Mouse (Mus musculus) erythroid progenitor cell, adult 5-6 weeks (primary cell): Measurements from ENCODE around the gene Dgcr8. TPM values are rescaled to one million over a fixed set of nuclear protein-coding genes. Genes with fewer than 3 reads are reported as not detected.
A peak's percentile ranks its signal among the peaks of the same experiment; 100 is the strongest.

Experiments
- ATAC-seq: replicated peaks from 2 replicates; pipeline ENCODE4 v1.8.0; 2016; ENCODE audit warnings: moderate number of reproducible peaks, mild to moderate bottlenecking, moderate TSS enrichment, inconsistent platforms; ENCODE audit not compliant: poor library complexity, low FRiP score, severe bottlenecking
- total RNA-seq, 2 experiments: library from RNA; stranded (forward) in 1 of 2; stranded (reverse) in 1 of 2; fragments of 150-400 nt in 1 of 2; fragments of 186-747, 209-891 nt in 1 of 2; gene quantifications; 2 replicates each; pipeline versions ENCODE4 v1.2.3 to v1.2.4; 2015 to 2017; ENCODE audit warnings: low replicate concordance in 2 of 2

Gene Dgcr8
- total RNA-seq, 2 experiments from 2014 or later: 133 to 138 TPM

DNA sequence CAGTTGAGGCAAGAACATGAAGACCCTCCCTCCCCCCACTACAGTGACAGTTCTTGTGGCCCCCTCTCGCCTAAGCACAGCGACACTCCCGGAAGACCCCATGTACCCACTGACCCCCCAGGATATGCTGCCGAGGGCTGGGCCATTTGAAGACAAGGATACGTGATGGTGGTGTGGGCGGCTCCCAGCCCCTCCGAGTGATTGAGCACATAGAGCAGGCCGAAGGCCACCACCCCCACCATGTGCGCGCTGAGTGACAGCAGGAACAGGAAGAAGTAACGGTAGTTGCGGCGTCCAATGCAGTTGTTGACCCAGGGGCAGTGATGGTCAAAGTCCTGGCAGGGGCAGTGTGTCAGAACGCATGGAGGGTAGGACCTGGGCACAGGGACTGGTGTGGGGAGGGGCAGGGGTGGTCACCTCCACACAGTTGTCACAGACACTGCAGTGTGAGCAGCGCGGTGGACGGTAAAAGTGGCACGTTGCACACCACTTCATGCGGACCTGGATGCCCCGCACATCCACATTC, 61.1 kb downstream of the Dgcr8 start:
- no peak for ATAC-seq

DNA sequence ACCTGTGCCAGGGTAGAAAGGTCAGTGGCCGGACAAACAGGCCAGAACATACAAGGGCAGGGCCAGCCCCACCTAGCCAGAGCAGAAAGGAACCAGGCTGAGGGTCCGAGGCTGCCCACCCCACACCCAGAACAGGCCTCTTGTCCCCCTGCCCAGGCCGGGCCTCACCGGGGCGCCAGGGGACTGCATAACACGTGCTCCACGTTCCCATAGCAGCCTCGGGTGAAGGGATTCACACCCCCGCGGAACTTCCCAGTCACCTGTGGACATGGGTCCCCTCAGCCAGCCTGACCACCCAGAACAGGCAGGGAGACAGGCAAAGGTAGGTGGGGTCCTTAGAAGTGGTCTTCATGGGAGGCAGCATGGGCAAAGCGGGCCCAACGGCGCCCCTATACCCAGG, 61.9 kb downstream of the Dgcr8 start:
- no peak for ATAC-seq

DNA sequence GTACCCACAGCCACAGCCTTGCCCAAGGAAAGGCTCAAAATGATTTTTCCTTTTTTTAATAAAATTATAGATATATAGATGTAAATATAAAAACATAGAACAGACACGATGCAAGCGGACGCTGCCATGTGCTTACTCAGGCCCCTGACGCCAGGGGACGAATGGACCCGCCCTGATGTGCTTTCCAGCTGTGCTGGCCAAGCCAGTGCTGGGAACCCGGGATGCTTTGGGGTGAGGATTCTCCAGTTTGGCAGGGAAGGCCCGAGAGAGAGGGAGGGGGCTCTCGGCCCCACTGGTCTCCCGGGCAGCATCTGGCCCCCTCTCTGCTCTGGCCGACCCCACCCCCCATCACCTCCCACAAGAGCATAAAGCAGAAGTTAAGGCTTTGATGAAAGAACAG, 66.9 kb downstream of the Dgcr8 start:
- ATAC-seq: no peak

DNA sequence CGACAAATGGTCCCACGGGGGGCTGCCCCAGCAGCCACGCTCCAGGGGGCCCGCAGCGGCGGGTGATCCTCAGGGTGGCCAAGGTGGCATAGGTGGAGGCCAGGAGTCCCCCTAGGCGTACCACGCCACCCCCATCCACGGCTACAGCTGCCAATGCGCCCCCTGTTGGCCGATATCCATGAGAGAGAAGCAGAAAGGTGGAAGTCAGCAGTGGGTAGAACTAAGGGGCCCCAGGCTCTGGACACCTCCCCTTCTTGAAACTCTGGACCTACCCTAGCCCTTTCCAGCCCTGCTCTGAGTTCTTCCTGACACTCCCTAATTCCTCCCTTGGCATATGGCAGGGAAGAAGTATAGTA, 67.5 kb downstream of the Dgcr8 start:
- no peak for ATAC-seq

DNA sequence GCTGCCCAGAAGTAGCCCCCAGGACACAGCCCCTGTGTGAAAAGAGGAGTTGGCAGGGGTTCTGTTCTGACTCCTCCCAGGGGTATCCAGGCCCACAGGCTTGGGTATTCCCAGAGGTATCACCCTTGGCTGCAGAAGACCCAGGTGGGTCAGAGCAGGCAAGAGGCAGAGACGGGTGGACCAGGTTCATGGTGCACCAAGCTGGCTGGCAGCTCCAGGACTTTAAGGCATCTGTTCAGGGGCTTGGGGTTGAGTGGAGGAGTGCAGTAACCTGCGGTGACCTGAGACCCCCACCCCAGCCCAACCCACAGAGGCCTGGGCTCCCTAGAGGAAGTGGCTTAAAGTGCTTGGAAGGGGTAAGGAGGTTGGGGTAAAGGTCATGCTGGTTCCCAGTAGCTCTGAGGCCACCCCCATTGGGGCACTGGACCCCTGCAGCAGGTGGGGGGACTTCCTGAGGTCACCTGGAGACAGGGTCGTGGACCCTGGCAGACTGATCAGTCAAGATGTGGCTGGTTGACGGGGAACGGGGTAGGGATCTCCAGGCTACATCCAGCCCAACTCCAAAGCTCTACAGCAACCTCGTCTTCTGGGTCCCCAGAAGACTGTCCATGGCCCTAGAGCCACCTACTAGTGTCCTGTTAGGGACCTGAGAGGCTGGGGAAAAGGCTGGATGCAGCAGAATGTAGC, 68.0 kb downstream of the Dgcr8 start:
- no peak for ATAC-seq

DNA sequence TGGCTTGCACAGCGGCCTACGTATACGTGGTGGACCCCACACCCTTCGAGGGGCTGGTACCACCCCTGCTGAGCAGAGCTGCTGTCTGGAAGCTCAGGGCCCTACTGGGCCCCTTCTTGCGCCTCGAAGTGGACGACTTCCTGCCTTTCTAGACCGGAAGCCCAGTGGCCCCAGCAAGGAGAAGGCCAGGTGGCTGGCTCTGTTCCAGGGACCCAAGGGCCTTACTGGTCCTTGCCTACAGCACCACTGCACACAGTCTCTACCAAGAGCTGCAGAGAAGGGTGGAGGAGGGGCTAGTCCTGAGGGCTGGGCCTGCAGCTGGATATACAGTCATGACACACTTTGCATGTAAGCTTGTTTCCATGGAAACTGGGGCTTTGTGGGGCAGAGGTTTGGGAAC, 69.0 kb downstream of the Dgcr8 start:
- ATAC-seq: no peak

DNA sequence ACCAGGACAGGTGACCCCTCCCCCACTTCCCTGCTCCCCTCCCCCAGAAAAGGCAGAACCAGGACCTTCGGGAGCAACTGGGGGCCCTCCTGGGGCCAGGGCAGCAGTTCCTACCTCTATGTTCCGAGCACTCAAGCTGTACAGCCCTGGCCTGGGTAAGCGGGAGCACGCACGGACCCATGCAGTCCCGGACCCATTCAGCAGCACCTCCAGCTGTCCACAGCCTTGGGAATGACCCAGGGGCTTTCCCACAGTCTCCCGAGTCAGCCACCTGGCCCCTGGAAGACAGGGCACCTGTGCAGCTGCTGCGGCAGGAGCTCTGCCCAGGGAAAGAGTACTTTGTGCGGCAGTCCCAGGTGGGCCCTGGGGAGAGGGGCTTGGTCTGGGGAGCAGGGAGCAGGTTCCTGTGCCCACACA, 70.5 kb downstream of the Dgcr8 start:
- no peak for ATAC-seq

DNA sequence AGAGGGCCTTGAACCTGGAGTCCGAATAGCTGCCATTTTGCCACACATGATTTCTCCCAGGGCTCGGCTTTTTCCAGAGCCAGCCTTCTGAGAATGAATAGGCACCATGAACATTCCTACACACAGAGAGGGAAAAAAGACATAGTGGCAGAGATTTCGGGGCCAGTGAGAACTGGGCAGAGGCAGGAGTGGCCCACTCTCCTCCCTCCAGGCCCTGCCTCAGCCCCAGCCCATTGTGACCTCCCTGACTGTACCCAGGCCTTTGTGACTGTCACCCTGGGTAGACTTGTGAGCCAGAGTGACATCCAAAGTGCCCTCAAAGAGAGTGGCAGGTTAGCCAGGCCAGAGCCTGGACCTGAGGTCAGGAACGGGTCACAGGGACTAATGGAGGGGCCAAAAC, 71.5 kb downstream of the Dgcr8 start, which contains the start of gene Ccdc188:
TSS of gene Ccdc188 (plus strand) at position 301 of the 400 bp plus-strand sequence.
- no peak for ATAC-seq

DNA sequence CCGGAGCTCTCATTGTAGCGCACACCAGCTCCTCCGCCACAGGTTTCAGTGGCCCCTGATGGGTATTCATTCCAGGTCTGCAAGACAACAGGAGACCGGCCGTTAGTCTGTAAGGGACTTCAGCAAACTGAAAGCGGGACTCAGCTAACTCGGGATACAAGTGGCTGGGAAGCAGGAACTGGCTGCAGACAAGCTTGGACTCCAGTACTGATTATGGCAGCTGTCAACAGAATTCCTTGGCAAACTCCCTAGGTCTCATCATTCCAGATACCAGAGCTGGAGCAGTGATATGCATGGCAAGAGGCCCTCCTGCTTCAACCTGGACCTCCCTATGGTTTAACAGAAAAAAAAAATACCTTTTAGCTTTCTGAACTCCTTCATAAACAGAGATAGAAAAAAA, 74.2 kb downstream of the Dgcr8 start:
- ATAC-seq: no peak

DNA sequence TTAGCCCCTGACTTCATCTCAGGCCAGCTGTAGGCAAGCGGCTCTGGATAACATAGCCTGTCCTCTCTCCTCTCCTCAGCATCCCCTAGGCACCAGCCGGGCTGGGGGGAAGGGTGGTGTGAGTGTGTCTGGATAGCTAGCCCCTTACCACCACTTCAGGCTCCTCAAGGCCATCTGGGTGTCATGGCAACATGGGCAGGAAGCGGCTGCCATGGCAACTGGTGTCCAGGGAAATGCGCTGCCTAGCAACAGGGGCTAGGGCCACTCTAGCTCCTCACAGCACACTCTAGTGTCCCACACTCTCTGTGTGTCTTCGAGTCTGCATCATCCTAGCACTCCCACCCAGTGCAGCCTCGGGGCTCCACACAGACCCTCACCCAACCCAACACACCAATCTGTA, 75.4 kb downstream of the Dgcr8 start:
- no peak for ATAC-seq

DNA sequence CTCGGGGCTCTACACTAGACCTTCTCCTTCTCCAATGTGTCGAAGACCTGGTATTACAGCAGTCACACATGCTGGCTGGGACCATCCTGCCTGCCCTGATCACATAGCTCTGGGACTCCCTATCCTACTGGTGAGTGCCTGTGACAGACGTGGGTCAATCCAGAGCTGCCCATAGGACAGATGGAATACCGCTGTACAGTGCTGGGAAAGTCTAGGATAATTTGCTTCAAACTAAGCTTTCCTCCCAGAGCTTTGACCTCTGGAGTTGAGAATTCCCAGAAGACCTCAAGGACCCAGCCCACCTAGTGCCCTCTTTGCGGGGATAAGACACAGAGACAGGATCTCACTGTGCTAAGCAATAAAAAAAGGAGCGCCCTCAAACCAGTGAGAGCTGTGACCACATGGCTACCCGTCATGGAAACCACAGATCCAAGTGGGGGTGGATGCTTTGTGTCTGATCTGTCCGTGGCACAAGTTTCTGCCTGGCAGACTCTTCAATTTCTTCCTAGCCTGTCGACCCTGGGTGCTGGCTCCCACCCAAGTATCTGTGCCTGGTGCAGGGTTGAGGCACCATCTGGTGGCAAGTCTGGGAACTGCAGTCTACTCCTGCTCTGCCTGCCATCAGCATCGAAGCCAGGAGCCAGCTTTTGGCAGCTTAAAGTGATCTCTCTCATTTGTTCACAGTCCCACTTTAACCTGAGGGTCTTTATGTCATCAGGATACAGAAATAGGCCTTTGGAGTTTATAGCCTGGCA, 77.5 kb downstream of the Dgcr8 start:
- peak; percentile 64; the same call in 1 of the 2 replicates for ATAC-seq

DNA sequence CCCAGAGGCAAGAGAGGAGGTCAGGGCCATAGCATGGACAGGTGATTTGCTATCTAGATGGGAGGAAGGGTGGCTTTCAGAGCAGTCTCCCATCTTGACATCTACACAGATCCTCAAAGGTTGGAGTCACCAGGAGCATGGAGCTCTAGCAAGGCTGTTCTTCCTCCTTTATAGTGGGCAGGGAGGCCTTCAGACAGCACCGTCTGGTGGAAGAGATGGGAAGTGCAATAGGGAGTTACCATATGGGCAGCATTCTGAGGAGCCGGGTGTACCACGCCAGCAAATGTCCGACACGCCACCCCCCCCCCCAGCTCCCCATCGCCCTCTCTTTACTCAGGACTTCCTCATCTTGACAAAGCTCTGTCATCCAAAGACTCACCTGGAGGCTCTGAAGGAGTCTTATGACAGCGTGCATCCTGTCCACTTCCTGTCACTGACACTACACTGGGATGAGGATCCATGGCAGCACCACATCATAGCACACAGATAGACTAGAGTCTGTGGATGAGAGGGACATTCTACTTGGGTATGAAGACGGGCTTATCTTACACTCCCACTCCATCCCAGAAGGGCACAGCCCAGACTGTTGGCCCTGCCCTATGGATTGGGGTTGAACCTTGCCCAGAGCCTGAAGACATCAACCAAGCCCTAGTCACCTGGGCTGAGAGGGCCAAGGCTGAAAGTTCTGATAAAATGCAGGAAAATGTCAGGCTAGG, 78.2 kb downstream of the Dgcr8 start:
- no peak for ATAC-seq

Other genes starting within 250 kb of the Dgcr8 start
- gene Dgcr6, start 236.4 kb downstream of the Dgcr8 start, total RNA-seq (2015; ENCODE audit: low replicate concordance): 8.4 TPM in 1 of 2 replicates, not detected in the other
- gene Dgcr6, start 236.4 kb downstream of the Dgcr8 start, total RNA-seq (2017; ENCODE audit: low replicate concordance): 2.1 TPM in 1 of 2 replicates, not detected in the other
- not detected in 2 replicates for gene Prodh, start 199.0 kb downstream of the Dgcr8 start, total RNA-seq (2015; ENCODE audit: low replicate concordance)
- 3.4 and 5.0 TPM in 2 replicates for gene Prodh, start 199.0 kb downstream of the Dgcr8 start, total RNA-seq (2017; ENCODE audit: low replicate concordance)
- 1.4 TPM in 1 of 2 replicates, not detected in the other for gene Rtn4r, start 161.6 kb downstream of the Dgcr8 start, total RNA-seq (2015; ENCODE audit: low replicate concordance)
- 1.6 TPM in 1 of 2 replicates, not detected in the other for gene Rtn4r, start 161.6 kb downstream of the Dgcr8 start, total RNA-seq (2017; ENCODE audit: low replicate concordance)
- gene Ccdc188, start 71.4 kb downstream of the Dgcr8 start, total RNA-seq (2015; ENCODE audit: low replicate concordance): not detected in 2 replicates
- gene Ccdc188, start 71.4 kb downstream of the Dgcr8 start, total RNA-seq (2017; ENCODE audit: low replicate concordance): not detected in 2 replicates
- 1.4 TPM in 1 of 2 replicates, not detected in the other for gene Zdhhc8, start 54.1 kb downstream of the Dgcr8 start, total RNA-seq (2015; ENCODE audit: low replicate concordance)
- 2.2 TPM in 1 of 2 replicates, not detected in the other for gene Zdhhc8, start 54.1 kb downstream of the Dgcr8 start, total RNA-seq (2017; ENCODE audit: low replicate concordance)
- gene Trmt2a, start 40.6 kb downstream of the Dgcr8 start, total RNA-seq (2015; ENCODE audit: low replicate concordance): 51.2 and 52.4 TPM in 2 replicates
- 20.2 and 30.0 TPM in 2 replicates for gene Trmt2a, start 40.6 kb downstream of the Dgcr8 start, total RNA-seq (2017; ENCODE audit: low replicate concordance)
- gene Ranbp1, start 40.5 kb downstream of the Dgcr8 start, total RNA-seq (2015; ENCODE audit: low replicate concordance): 144 and 145 TPM in 2 replicates
- gene Ranbp1, start 40.5 kb downstream of the Dgcr8 start, total RNA-seq (2017; ENCODE audit: low replicate concordance): 76.8 and 133 TPM in 2 replicates
- gene Gm49776, start 30.9 kb downstream of the Dgcr8 start, total RNA-seq (2015; ENCODE audit: low replicate concordance): not detected in 2 replicates
- 4.1 TPM in 1 of 2 replicates, not detected in the other for gene Gm49776, start 30.9 kb downstream of the Dgcr8 start, total RNA-seq (2017; ENCODE audit: low replicate concordance)
- 61.3 and 62.5 TPM in 2 replicates for gene Tango2, start 58.9 kb upstream of the Dgcr8 start, total RNA-seq (2015; ENCODE audit: low replicate concordance)
- gene Tango2, start 58.9 kb upstream of the Dgcr8 start, total RNA-seq (2017; ENCODE audit: low replicate concordance): 47.2 and 51.9 TPM in 2 replicates
- 3.2 and 8.8 TPM in 2 replicates for gene Arvcf, start 58.9 kb upstream of the Dgcr8 start, total RNA-seq (2015; ENCODE audit: low replicate concordance)
- 6.2 and 22.0 TPM in 2 replicates for gene Arvcf, start 58.9 kb upstream of the Dgcr8 start, total RNA-seq (2017; ENCODE audit: low replicate concordance)
- gene Txnrd2, start 137.1 kb upstream of the Dgcr8 start, total RNA-seq (2015; ENCODE audit: low replicate concordance): 117 and 217 TPM in 2 replicates
- gene Txnrd2, start 137.1 kb upstream of the Dgcr8 start, total RNA-seq (2017; ENCODE audit: low replicate concordance): 138 and 221 TPM in 2 replicates
- gene Comt, start 137.6 kb upstream of the Dgcr8 start, total RNA-seq (2015; ENCODE audit: low replicate concordance): 129 and 131 TPM in 2 replicates
- gene Comt, start 137.6 kb upstream of the Dgcr8 start, total RNA-seq (2017; ENCODE audit: low replicate concordance): 66.4 and 67.4 TPM in 2 replicates
- 17.2 and 18.7 TPM in 2 replicates for gene Gnb1l, start 209.5 kb upstream of the Dgcr8 start, total RNA-seq (2015; ENCODE audit: low replicate concordance)
- 1.2 TPM in 1 of 2 replicates, not detected in the other for gene Gnb1l, start 209.5 kb upstream of the Dgcr8 start, total RNA-seq (2017; ENCODE audit: low replicate concordance)
- 2.9 and 5.0 TPM in 2 replicates for gene Rtl10, start 209.7 kb upstream of the Dgcr8 start, total RNA-seq (2015; ENCODE audit: low replicate concordance)
- 1.0 and 3.0 TPM in 2 replicates for gene Rtl10, start 209.7 kb upstream of the Dgcr8 start, total RNA-seq (2017; ENCODE audit: low replicate concordance)